Mouse (Mus musculus) bone marrow, adult 2 months (tissue): Measurements from ENCODE around the gene Cdon.

ENCODE experiments used
- CTCF ChIP-seq: fragments of 200-500 bp; IDR thresholded peaks from 2 replicates; pipeline ENCODE4 v1.5.1; 2011; ENCODE audit warnings: low read length, control low read depth; ENCODE audit not compliant: control insufficient read depth, insufficient read depth
- POLR2A ChIP-seq: fragments of 200-500 bp; IDR thresholded peaks from 2 replicates; pipeline ENCODE4 v1.6.1; 2011; ENCODE audit warnings: low read depth, mild to moderate bottlenecking, control low read depth, low read length, borderline replicate concordance; ENCODE audit not compliant: control insufficient read depth

DNA sequence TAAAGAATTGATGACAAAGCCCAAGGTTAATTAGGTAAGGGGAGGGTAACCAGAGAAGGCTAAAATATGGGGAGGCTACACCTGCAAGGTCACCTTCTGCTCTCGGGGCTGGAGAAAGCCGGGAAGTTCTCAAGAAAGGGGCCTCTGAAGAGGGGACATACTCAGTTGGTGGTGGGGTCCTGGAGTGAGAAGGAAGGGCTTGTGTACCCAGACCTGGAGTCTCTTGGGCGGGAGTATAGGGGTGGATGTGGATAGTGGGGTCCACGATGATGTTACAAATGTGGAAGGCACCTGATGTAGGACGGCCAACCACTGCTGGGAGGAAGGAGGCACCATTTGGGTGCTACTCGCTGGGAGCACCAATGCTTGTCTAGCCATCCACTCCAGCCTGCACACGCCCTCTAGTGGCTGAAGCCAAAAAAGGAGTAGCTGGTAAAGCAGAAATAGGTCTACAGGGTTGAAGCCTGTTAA is 103.0 kb downstream of the Cdon start:
- peak; percentile 77 for TF ChIP-seq CTCF
- TF ChIP-seq POLR2A, result no peak
